Mouse (Mus musculus): ENCODE results near the gene Ascl4.

Ascl4 gene

GRCm38 (mm10) chr10:85968731-85969130, 41.2 kb downstream of the Ascl4 start:
- DNase-seq (ENCODE audit: extremely low spot score, low read depth, low spot score): no peak

DNA sequence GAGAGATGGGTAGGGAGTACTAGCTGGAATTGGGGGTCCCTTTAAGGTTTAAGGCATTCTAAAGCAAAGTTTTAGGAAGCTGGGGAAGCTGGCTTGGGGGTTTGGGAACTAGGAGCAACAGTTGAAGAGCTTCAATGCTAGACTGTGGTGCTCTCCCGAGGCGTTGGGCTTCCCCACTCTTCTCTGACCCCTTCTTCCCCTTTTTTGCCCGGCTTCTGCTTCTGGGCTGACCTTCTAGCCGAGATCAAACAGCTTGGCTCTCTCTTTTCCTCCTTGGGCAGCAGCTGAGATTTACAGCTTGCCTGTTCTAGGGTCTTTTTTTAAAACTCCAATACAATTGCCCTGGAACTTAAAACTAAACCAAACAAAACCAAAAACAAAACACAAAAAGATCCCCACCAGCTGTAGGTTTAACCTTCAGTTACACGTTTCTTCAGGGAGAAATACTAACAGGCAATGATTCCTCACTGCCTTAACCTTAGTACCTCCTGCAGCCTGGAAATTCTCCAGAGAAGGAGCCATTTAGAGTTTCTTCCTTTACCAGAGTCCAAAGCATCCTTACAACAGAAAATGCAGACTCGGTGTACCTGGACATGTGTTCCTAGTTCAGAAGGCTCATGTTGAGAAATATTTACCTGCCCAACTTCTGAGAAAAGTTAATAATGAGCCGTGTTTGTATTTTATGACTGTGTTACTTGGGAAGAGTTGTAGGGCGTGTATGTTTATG, 42.6 kb downstream of the Ascl4 start:
- DNase-seq (ENCODE audit: extremely low spot score, low read depth, low spot score): no peak

DNA sequence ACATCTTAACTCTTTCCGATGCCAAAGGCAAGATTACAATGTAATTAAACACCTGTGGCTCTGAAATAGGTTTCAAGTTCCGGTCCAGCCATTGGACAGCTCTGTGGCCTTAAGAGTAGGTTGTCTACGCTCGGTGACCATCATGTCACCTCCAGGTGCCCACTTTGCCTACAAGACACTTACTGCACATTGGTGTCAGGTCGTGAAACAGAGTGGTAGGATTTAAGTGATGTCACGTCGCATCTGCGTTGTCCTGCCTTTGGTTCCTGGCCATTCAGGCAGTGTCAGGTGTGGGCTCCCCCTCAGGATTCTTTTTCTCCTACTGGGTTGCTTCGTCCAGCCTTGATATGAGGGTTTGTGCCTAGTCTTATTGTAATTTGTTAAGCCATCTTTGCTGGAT, 44.3 kb downstream of the Ascl4 start:
- DNase-seq (ENCODE audit: extremely low spot score, low read depth, low spot score): no peak

DNA sequence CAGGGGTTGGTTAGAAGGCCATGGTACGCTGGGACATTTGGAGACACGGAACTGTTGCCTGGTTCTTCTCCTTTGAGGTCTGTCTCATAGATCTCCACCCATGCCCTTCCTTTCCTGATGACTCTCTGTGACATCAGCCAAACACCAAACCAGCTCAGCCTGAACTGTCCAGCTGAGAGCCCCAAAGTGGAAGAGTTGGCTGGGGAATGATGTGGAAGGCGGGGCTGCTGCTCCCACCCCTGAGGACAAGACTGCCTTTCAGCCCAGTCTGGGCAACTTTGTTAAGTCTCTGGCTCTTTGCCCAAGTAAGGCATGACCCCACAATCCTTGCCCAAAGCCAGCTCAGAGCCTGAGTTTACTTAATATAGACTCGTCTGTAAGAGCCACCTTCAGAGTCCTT, 45.4 kb downstream of the Ascl4 start:
- DNase-seq (ENCODE audit: extremely low spot score, low read depth, low spot score): no peak

DNA sequence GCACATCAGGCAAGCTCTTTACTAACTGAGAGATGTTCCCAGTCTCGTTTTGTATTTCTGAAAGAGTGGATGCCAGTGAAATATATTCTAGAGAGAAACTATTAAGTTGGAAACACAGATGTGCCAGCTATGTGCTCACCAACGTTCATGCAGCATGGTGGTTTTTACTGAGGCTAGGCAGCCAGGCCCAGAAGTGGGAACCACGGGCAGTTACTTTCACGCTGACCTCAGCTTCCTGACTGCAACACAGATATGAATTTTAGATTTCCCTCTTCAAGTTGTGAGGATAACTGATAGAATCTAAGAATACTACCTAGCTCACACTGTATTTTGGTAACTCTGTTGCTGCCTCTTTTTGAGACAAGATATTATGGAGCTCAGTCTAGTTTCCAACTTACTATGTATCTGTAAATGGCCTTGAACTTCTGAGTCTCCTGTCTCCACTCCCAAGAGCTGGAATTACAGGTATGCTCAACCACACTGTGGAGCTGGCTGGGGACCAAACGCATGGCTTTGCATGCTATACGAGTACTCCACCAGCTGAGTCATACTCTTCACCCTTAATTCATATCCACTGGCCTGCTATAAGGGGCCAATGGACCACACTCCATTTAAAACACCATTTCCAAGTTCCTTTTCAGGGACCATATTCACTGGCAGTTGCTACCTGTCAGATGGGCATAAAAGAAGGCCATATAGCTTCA, 62.1 kb downstream of the Ascl4 start:
- DNase-seq (ENCODE audit: extremely low spot score, low read depth, low spot score): no peak

DNA sequence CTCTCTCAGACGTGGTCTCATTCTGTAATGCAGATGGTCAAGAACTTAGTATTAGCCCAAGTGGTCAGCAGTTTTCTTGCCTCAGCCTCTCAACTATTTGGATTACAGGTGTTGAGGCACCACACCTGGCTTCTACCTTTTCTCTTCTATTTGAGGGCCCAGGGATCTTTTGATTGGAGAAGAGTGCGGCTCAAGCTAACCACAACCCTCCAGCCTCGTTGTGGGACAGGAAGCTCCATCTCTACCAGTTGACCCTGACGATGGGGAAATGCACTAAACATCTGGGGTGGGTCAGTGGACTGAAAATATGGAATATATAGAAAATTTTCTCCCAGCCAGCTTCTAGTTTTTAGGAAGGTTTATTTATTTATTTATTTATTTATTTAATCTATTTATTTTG, 64.9 kb downstream of the Ascl4 start:
- DNase-seq (ENCODE audit: extremely low spot score, low read depth, low spot score): no peak

DNA sequence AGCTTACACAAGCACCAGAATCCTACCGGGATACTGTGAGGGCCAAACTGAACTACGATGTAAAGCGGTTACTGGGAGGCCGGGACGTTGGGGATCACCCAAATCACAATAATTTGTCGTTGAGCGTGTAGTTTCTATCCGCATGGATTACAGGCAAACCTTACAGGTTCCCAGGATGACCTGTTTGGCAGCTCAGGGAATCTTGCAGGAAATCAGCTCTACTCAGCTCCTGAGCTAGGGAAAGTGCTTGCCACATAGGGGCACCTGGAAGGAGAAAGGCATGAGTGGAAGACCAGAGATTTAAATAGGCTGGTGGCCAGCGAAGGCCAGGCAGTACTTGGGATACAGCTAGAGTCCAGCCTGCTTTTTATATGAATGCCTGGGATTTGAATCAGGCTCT, 66.4 kb downstream of the Ascl4 start:
- no peak for DNase-seq (ENCODE audit: extremely low spot score, low read depth, low spot score)

- no peak for DNase-seq (ENCODE audit: extremely low spot score, low read depth, low spot score)
These were observed 67.1 kb downstream of the Ascl4 start for GRCm38 (mm10) chr10:85994543-85995104.

All from hindlimb bud, embryonic 11.5 days (tissue).